ENCODE assay signal across 11 mouse cellular contexts in genomic region chr13:84950873-84951272, GRCm38 (mm10).
A peak's percentile ranks its signal among the peaks of the same experiment; 100 is the strongest.
DNase-seq lines count a peak whose midpoint lies in the region; ATAC-seq and TF ChIP-seq lines count a peak whose summit lies in the region.
"Had no signal": no experiment of that assay in that cellular context is flagged by ENCODE, and none has a peak within 500 bp of the region (broad histone marks: within the 10 kb centered on the region; RNA-seq: fewer than 3 reads in every experiment).

No protein-coding gene starts in this region.

- no peak overlapping the region for H3K4me3 ChIP-seq in neural tube, embryonic 12.5 days
- H3K4me3 ChIP-seq in neural tube, embryonic 15.5 days (replicated peaks) = no peak overlapping the region
- H3K4me3 ChIP-seq in stomach, postnatal 0 days (ENCODE audit: low read depth, low read length) = no peak overlapping the region
- H3K4me3 ChIP-seq: heart, embryonic 15.5 days; kidney, embryonic 15.5 days; limb, embryonic 12.5 days had no signal

- H3K27ac ChIP-seq in neural tube, embryonic 12.5 days = no peak overlapping the region
- H3K27ac ChIP-seq in neural tube, embryonic 15.5 days (replicated peaks) = no peak overlapping the region
- no peak overlapping the region for H3K27ac ChIP-seq in stomach, postnatal 0 days (replicated peaks)
- H3K27ac ChIP-seq: heart, embryonic 15.5 days; kidney, embryonic 15.5 days; limb, embryonic 12.5 days had no signal

- ATAC-seq in frontal cortex, adult (ENCODE audit: low TSS enrichment) = peak; percentile 74; the same call in 1 of the 2 replicates
- peak; percentile 48; the same call in 1 of the 2 replicates for ATAC-seq in neural tube, embryonic 12.5 days (ENCODE audit: low FRiP score, low read depth)
- ATAC-seq in neural tube, embryonic 15.5 days (ENCODE audit: low FRiP score) = no peak
- ATAC-seq in stomach, postnatal 0 days (ENCODE audit: low FRiP score, low TSS enrichment) = no peak

- 60% methylated on average over 1 of the region's 1 CpGs for WGBS in neural tube, embryonic 12.5 days
- 50% methylated on average over 1 of the region's 1 CpGs for WGBS in neural tube, embryonic 15.5 days
- WGBS in stomach, postnatal 0 days = 48% methylated on average over 1 of the region's 1 CpGs

- no peaks in the 10 kb centered on the region for H3K4me1 ChIP-seq in neural tube, embryonic 12.5 days
- no peaks in the 10 kb centered on the region for H3K4me1 ChIP-seq in neural tube, embryonic 15.5 days
- no peaks in the 10 kb centered on the region for H3K4me1 ChIP-seq in stomach, postnatal 0 days (replicated peaks; ENCODE audit: control insufficient read depth, insufficient read depth)
- H3K4me1 ChIP-seq: heart, embryonic 15.5 days; kidney, embryonic 15.5 days; limb, embryonic 12.5 days had no signal

- TF ChIP-seq CTCF in stomach, postnatal 0 days (IDR thresholded peaks at IDR 0.05; ENCODE audit: low read depth) = peak; percentile 24; the same call in 1 of the 2 replicates

- no peak overlapping the region for H3K9ac ChIP-seq in neural tube, embryonic 12.5 days
- no peak overlapping the region for H3K9ac ChIP-seq in neural tube, embryonic 15.5 days (replicated peaks)
- no peak overlapping the region for H3K9ac ChIP-seq in stomach, postnatal 0 days (ENCODE audit: low read length)
- H3K9ac ChIP-seq: heart, embryonic 15.5 days; kidney, embryonic 15.5 days; limb, embryonic 12.5 days had no signal

- no peaks in the 10 kb centered on the region for H3K36me3 ChIP-seq in neural tube, embryonic 12.5 days
- no peaks in the 10 kb centered on the region for H3K36me3 ChIP-seq in neural tube, embryonic 15.5 days
- H3K36me3 ChIP-seq in stomach, postnatal 0 days (ENCODE audit: control insufficient read depth, insufficient read depth, low read length) = no peaks in the 10 kb centered on the region
- H3K36me3 ChIP-seq: heart, embryonic 15.5 days; kidney, embryonic 15.5 days; limb, embryonic 12.5 days had no signal

- no peak overlapping the region for H3K4me2 ChIP-seq in neural tube, embryonic 12.5 days (replicated peaks)
- H3K4me2 ChIP-seq in neural tube, embryonic 15.5 days = no peak overlapping the region
- no peak overlapping the region for H3K4me2 ChIP-seq in stomach, postnatal 0 days (replicated peaks; ENCODE audit: low read depth)
- H3K4me2 ChIP-seq: heart, embryonic 15.5 days; kidney, embryonic 15.5 days; limb, embryonic 12.5 days had no signal

- H3K9me3 ChIP-seq in neural tube, embryonic 12.5 days = no peaks in the 10 kb centered on the region
- H3K9me3 ChIP-seq in neural tube, embryonic 15.5 days (replicated peaks) = no peaks in the 10 kb centered on the region
- H3K9me3 ChIP-seq in stomach, postnatal 0 days (ENCODE audit: control insufficient read depth, low read length) = no peaks in the 10 kb centered on the region
- H3K9me3 ChIP-seq: heart, embryonic 15.5 days; kidney, embryonic 15.5 days; limb, embryonic 12.5 days had no signal

- TF ChIP-seq EP300 in stomach, postnatal 0 days (optimal IDR thresholded peaks at IDR 0.05) = no peak

- no peak for DNase-seq in frontal cortex, postnatal 14 days (ENCODE audit: low spot score in 2 of 2)
- peak; percentile 51 for DNase-seq in embryo, embryonic 10.5 days (ENCODE audit: low spot score)
- no peak for DNase-seq in stomach, postnatal 0 days (ENCODE audit: low spot score)
- DNase-seq in thymus, adult 18-20 months = no peak
- no peak for DNase-seq in urinary bladder, postnatal 25 days (ENCODE audit: low spot score)

- no peaks in the 10 kb centered on the region for H3K27me3 ChIP-seq in neural tube, embryonic 12.5 days (replicated peaks)
- H3K27me3 ChIP-seq in neural tube, embryonic 15.5 days (replicated peaks) = no peaks in the 10 kb centered on the region
- H3K27me3 ChIP-seq in stomach, postnatal 0 days (ENCODE audit: control insufficient read depth, insufficient read depth, low read length) = no peaks in the 10 kb centered on the region
- H3K27me3 ChIP-seq: heart, embryonic 15.5 days; kidney, embryonic 15.5 days; limb, embryonic 12.5 days had no signal

Comparison
In these comparisons a context has a peak if more than half of its experiments do, and no peak if none do; other contexts are left out.
1. ATAC-seq: peak in frontal cortex, adult (single experiment) and neural tube, embryonic 12.5 days (single experiment); none in neural tube, embryonic 15.5 days (single experiment) and stomach, postnatal 0 days (single experiment).